Mouse (Mus musculus) MEL (cell line): ENCODE measurements around the gene Hist1h3a. TPM values are rescaled to one million over a fixed set of nuclear protein-coding genes. Genes with fewer than 3 reads are reported as not detected.

ENCODE experiments used
- DNase-seq: peaks from one replicate; pipeline ENCODE4 v3.0.0; 2011; ENCODE audit warnings: low read depth, low spot score
- H3K27ac ChIP-seq: 2 replicates; pipeline ENCODE4 v1.5.1; 2012; ENCODE audit warnings: low read depth, mild to moderate bottlenecking, control low read depth, low read length, moderate library complexity; ENCODE audit not compliant: control insufficient read depth
- H3K27me3 ChIP-seq, 2 experiments: fragments of 150-350 bp in 1 of 2; sonication (generic) in 1 of 2; 2 replicates each; pipeline ENCODE4 v1.6.1; 2012; ENCODE audit warnings: low read length in 2 of 2, mild to moderate bottlenecking in 2 of 2, improper control_type of control experiment in 1 of 2, moderate library complexity in 1 of 2; ENCODE audit not compliant: insufficient read depth in 2 of 2, control insufficient read depth in 1 of 2
- H3K36me3 ChIP-seq, 2 experiments: 2 replicates each; pipeline ENCODE4 v1.6.1; 2012 to 2014; ENCODE audit warnings: low read length in 2 of 2, improper control_type of control experiment in 1 of 2, inconsistent platforms in 1 of 2, mild to moderate bottlenecking in 1 of 2; ENCODE audit not compliant: insufficient read depth in 2 of 2, control insufficient read depth in 1 of 2
- H3K4me1 ChIP-seq, 2 experiments: fragments of 150-350 bp in 1 of 2; sonication (generic) in 1 of 2; 2 replicates each; pipeline ENCODE4 v1.6.1; 2012; ENCODE audit warnings: low read length in 2 of 2, improper control_type of control experiment in 1 of 2, mild to moderate bottlenecking in 1 of 2; ENCODE audit not compliant: insufficient read depth in 2 of 2, control insufficient read depth in 1 of 2
- H3K4me3 ChIP-seq, 2 experiments: fragments of 150-350 bp in 1 of 2; sonication (generic) in 1 of 2; 2 replicates each; pipeline ENCODE4 v1.5.1; 2012; ENCODE audit warnings: low read depth in 2 of 2, low read length in 2 of 2, mild to moderate bottlenecking in 2 of 2, moderate library complexity in 2 of 2, control low read depth in 1 of 2, improper control_type of control experiment in 1 of 2; ENCODE audit not compliant: control insufficient read depth in 1 of 2, insufficient read depth in 1 of 2
- H3K79me2 ChIP-seq: 2 replicates; pipeline ENCODE4 v1.6.1; 2012; ENCODE audit warnings: mild to moderate bottlenecking, low read length, moderate library complexity; ENCODE audit not compliant: control insufficient read depth, poor library complexity, insufficient read depth
- H3K9ac ChIP-seq: 2 replicates; pipeline ENCODE4 v1.6.1; 2012; ENCODE audit warnings: low read depth, mild to moderate bottlenecking, control low read depth, low read length, moderate library complexity; ENCODE audit not compliant: control insufficient read depth, poor library complexity, severe bottlenecking
- H3K9me3 ChIP-seq: fragments of 150-350 bp; sonication (generic); replicated peaks from 2 replicates; pipeline ENCODE4 v1.6.1; 2012; ENCODE audit warnings: mild to moderate bottlenecking, low read length, improper control_type of control experiment, moderate library complexity; ENCODE audit not compliant: insufficient read depth
- BHLHE40 ChIP-seq: IDR thresholded peaks from 2 replicates; pipeline ENCODE4 v1.6.1; 2012; ENCODE audit warnings: low read depth, mild to moderate bottlenecking, inconsistent platforms, low read length, improper control_type of control experiment, borderline replicate concordance
- CHD1 ChIP-seq: IDR thresholded peaks from 2 replicates; pipeline ENCODE4 v1.6.1; 2012; ENCODE audit warnings: low read depth, mild to moderate bottlenecking, inconsistent platforms, low read length, improper control_type of control experiment
- CTCF ChIP-seq, 3 experiments: IDR thresholded peaks in 2 of 3; conservative IDR thresholded peaks in 1 of 3; 2 replicates each; pipeline ENCODE4 v1.5.1; 2011 to 2012; ENCODE audit warnings: low read length in 3 of 3, low read depth in 2 of 3, mild to moderate bottlenecking in 2 of 3, improper control_type of control experiment in 1 of 3, inconsistent platforms in 1 of 3, mixed read lengths in 1 of 3, moderate library complexity in 1 of 3; ENCODE audit not compliant: control insufficient read depth in 1 of 3, insufficient read depth in 1 of 3, poor library complexity in 1 of 3, severe bottlenecking in 1 of 3
- ELF1 ChIP-seq: IDR thresholded peaks from 2 replicates; pipeline ENCODE4 v1.6.1; 2014; ENCODE audit warnings: low read depth, mild to moderate bottlenecking, inconsistent platforms, low read length, improper control_type of control experiment, moderate library complexity
- EP300 ChIP-seq, 2 experiments: IDR thresholded peaks; 2 replicates each; pipeline ENCODE4 v1.6.1; 2011; ENCODE audit warnings: improper control_type of control experiment in 2 of 2, low read length in 2 of 2, low read depth in 1 of 2, mild to moderate bottlenecking in 1 of 2
- ETS1 ChIP-seq: IDR thresholded peaks from 2 replicates; pipeline ENCODE4 v1.6.1; 2012; ENCODE audit warnings: low read depth, mild to moderate bottlenecking, inconsistent platforms, low read length, improper control_type of control experiment, moderate library complexity
- GATA1 ChIP-seq: IDR thresholded peaks from 2 replicates; pipeline ENCODE4 v1.6.1; 2011; ENCODE audit warnings: low read depth, low read length, improper control_type of control experiment
- JUND ChIP-seq: IDR thresholded peaks from 2 replicates; pipeline ENCODE4 v1.6.1; 2011; ENCODE audit warnings: low read depth, mild to moderate bottlenecking, improper control_type of control experiment, low read length
- KAT2A ChIP-seq: conservative IDR thresholded peaks from 2 replicates; pipeline ENCODE4 v1.6.1; 2012; ENCODE audit warnings: low read depth, low read length, improper control_type of control experiment, inconsistent platforms
- MAX ChIP-seq: IDR thresholded peaks from 2 replicates; pipeline ENCODE4 v1.6.1; 2011; ENCODE audit warnings: low read length, improper control_type of control experiment
- MXI1 ChIP-seq: IDR thresholded peaks from 2 replicates; pipeline ENCODE4 v1.6.1; 2011; ENCODE audit warnings: mild to moderate bottlenecking, low read depth, low read length, improper control_type of control experiment
- MYB ChIP-seq: IDR thresholded peaks from 2 replicates; pipeline ENCODE4 v1.6.1; 2011; ENCODE audit warnings: mild to moderate bottlenecking, low read depth, low read length, improper control_type of control experiment
- NRF1 ChIP-seq: IDR thresholded peaks from 2 replicates; pipeline ENCODE4 v1.6.1; 2014; ENCODE audit warnings: low read depth, mild to moderate bottlenecking, inconsistent platforms, low read length, improper control_type of control experiment, moderate library complexity; ENCODE audit not compliant: poor library complexity, insufficient read depth, severe bottlenecking
- POLR2AphosphoS5 ChIP-seq: IDR thresholded peaks from 2 replicates; pipeline ENCODE4 v1.6.1; 2012; ENCODE audit warnings: low read depth, borderline replicate concordance, mild to moderate bottlenecking, inconsistent platforms, low read length, moderate library complexity, mixed read lengths
- RAD21 ChIP-seq: IDR thresholded peaks from 2 replicates; pipeline ENCODE4 v1.6.1; 2011; ENCODE audit warnings: mild to moderate bottlenecking, low read depth, low read length, improper control_type of control experiment
- RCOR1 ChIP-seq: IDR thresholded peaks from 2 replicates; pipeline ENCODE4 v1.6.1; 2012; ENCODE audit warnings: low read depth, mild to moderate bottlenecking, inconsistent platforms, low read length, improper control_type of control experiment
- SMC3 ChIP-seq: IDR thresholded peaks from 2 replicates; pipeline ENCODE4 v1.6.1; 2011; ENCODE audit warnings: low read depth, low read length, improper control_type of control experiment
- UBTF ChIP-seq: IDR thresholded peaks from 2 replicates; pipeline ENCODE4 v1.6.1; 2012; ENCODE audit warnings: low read depth, mild to moderate bottlenecking, inconsistent platforms, low read length, improper control_type of control experiment, moderate library complexity, borderline replicate concordance; ENCODE audit not compliant: insufficient read depth
- USF1 ChIP-seq: IDR thresholded peaks from 2 replicates; pipeline ENCODE4 v1.6.1; 2014; ENCODE audit warnings: low read depth, mild to moderate bottlenecking, inconsistent platforms, low read length, improper control_type of control experiment, moderate library complexity
- ZC3H11A ChIP-seq: IDR thresholded peaks from 2 replicates; pipeline ENCODE4 v1.6.1; 2012; ENCODE audit warnings: low read depth, mild to moderate bottlenecking, inconsistent platforms, low read length, improper control_type of control experiment
- ZKSCAN1 ChIP-seq: IDR thresholded peaks from 2 replicates; pipeline ENCODE4 v1.6.1; 2012; ENCODE audit warnings: low read depth, mild to moderate bottlenecking, inconsistent platforms, low read length, improper control_type of control experiment, moderate library complexity
- ZMIZ1 ChIP-seq: IDR thresholded peaks from 2 replicates; pipeline ENCODE4 v1.6.1; 2012; ENCODE audit warnings: low read depth, mild to moderate bottlenecking, inconsistent platforms, low read length, improper control_type of control experiment, moderate library complexity
- polyA plus RNA-seq, 2 experiments: library from polyadenylated mRNA; stranded (reverse) in 1 of 2; unstranded in 1 of 2; fragments of >175 nt in 1 of 2; fragments of >200 nt in 1 of 2; gene quantifications; 2 replicates each; pipeline versions ENCODE4 v1.2.1 to v1.2.4; 2012; ENCODE audit warnings: low replicate concordance in 2 of 2, low read depth in 1 of 2; ENCODE audit not compliant: insufficient read length in 2 of 2, insufficient read depth in 1 of 2, missing spikeins in 1 of 2
- total RNA-seq: library from RNA; depleted of rRNA; stranded (reverse); fragments of 300-350 nt; gene quantifications from 2 replicates; pipeline ENCODE4 v1.2.3, GENCODE M21; 2012

Gene Hist1h3a
- total and polyA plus RNA-seq, 3 experiments = 6.5 to 1,097 TPM; not detected in 1

DNA sequence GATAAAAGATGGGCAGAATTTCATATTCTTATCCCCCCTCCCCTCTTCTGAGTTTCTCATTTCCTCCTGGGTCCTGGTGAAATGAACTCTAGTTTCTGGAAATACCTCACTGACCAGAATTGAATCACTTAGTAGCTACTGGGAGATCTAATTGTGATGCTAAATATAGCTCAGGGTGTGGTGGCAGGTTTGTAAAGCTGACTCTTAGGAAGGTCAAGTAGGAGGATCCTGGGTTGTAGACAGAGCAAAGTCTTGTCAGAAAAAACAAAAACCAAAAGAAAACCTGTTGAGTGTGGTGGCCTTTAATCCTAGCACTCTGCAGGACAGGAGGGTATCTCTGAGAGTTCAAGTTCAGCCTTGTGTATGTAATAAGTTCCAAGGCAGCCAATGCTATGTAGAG lies 20.2 kb downstream of the Hist1h3a start:
- DNase-seq = peak; percentile 30
- Histone ChIP-seq H3K9ac (peak overlapping the region; percentile 17; the same call in 1 of the 2 replicates), H3K9me3 (no peaks in the 10 kb centered on the region), H3K4me3 (no peak overlapping the region), H3K36me3 (peaks cover 0 to 26% of the 10 kb centered on the region in 2 experiments; a peak in 2 of 4 replicates)
- no peak for TF ChIP-seq MXI1
- no peak for TF ChIP-seq SMC3
- no peak for TF ChIP-seq CTCF (IDR thresholded peaks at IDR 0.05 in 2 of 3, conservative IDR thresholded peaks at IDR 0.05 in 1 of 3; ENCODE audit: control insufficient read depth in 1 of 3, insufficient read depth in 1 of 3, low read depth in 2 of 3, low read length in 3 of 3, poor library complexity in 1 of 3, severe bottlenecking in 1 of 3)
- TF ChIP-seq NRF1 = no peak
- no peak for TF ChIP-seq ZKSCAN1
- TF ChIP-seq KAT2A = no peak
- no peak for TF ChIP-seq ETS1
- TF ChIP-seq GATA1 = no peak
- TF ChIP-seq ELF1 = no peak
- TF ChIP-seq MYB = no peak
- TF ChIP-seq EP300 (IDR thresholded peaks at IDR 0.05; ENCODE audit: low read depth in 1 of 2, low read length in 2 of 2) = no peak
- no peak for TF ChIP-seq CHD1
- no peak for TF ChIP-seq ZC3H11A
- TF ChIP-seq, all 39 proteins: peak for 0
- Histone ChIP-seq H3K27me3 (no peaks in the 10 kb centered on the region), H3K79me2 (peaks cover 1% of the 10 kb centered on the region; the same call in 1 of the 2 replicates), H3K27ac (no peak overlapping the region), H3K4me1 (0 out of 4 replicates have a peak, but pooled peaks cover 3% of the 10 kb centered on the region in 2 experiments)

DNA sequence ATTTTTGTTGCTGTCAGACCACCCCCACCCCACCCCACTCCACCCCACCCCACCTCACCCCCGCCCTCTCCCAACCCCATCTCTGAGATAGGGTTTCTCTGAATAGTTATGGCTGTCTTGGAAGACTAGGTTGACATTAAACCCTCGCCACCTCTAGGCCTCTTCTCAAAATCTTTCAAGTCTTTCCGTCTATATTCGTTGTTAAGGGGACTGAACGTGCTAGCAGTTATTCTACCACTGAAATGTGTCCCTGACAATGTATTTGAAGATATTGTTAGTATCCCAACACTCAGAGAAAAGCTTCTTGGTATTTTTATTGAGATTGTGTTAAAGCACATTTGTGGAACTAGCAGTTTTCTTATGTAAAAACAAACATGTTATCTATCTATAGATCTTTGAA lies 21.3 kb downstream of the Hist1h3a start:
- 0 out of 4 replicates have a peak, but pooled peaks cover 3% of the 10 kb centered on the region in 2 experiments for H3K4me1 ChIP-seq
- peak overlapping the region; percentile 48; the same call in 1 of the 2 replicates for H3K27ac ChIP-seq
- peak overlapping the region; percentile 17 to 37; a peak in 3 of 4 replicates for H3K4me3 ChIP-seq
- TF ChIP-seq RAD21 (no peak), GATA1 (no peak), POLR2AphosphoS5 (no peak), CHD1 (no peak), KAT2A (no peak), EP300 (IDR thresholded peaks at IDR 0.05; ENCODE audit: low read depth in 1 of 2, low read length in 2 of 2) (no peak), JUND (no peak), USF1 (no peak), ZC3H11A (no peak), NRF1 (no peak), CTCF (IDR thresholded peaks at IDR 0.05 in 2 of 3, conservative IDR thresholded peaks at IDR 0.05 in 1 of 3; ENCODE audit: control insufficient read depth in 1 of 3, insufficient read depth in 1 of 3, low read depth in 2 of 3, low read length in 3 of 3, poor library complexity in 1 of 3, severe bottlenecking in 1 of 3) (no peak), RCOR1 (no peak), UBTF (no peak), BHLHE40 (no peak), ZMIZ1 (no peak), ELF1 (no peak), MAX (no peak)
- TF ChIP-seq, all 39 proteins: peak for 0
- H3K9me3 ChIP-seq = no peaks in the 10 kb centered on the region
- H3K36me3 ChIP-seq = peaks cover 0 to 26% of the 10 kb centered on the region in 2 experiments; a peak in 2 of 4 replicates
- H3K9ac ChIP-seq = peak overlapping the region; percentile 70
- peaks cover 1% of the 10 kb centered on the region; the same call in 1 of the 2 replicates for H3K79me2 ChIP-seq
- no peaks in the 10 kb centered on the region for H3K27me3 ChIP-seq
- DNase-seq = peak; percentile 60
